Mouse (Mus musculus) liver, adult 2 months (tissue): ENCODE results near the gene Mrgpra1.
"Not testable (repeated sequence)": the region's sequence is repeated elsewhere in the genome, so short reads cannot be mapped to it uniquely, and the experiment has no call there.

Source experiments
- CTCF ChIP-seq: fragments of 200-500 bp; IDR thresholded peaks from 2 replicates; pipeline ENCODE4 v1.5.1; 2011; ENCODE audit warnings: low read depth, low read length, control low read depth
- POLR2A ChIP-seq: fragments of 200-500 bp; IDR thresholded peaks from 2 replicates; pipeline ENCODE4 v1.6.1; 2011; ENCODE audit warnings: low read length, control low read depth; ENCODE audit not compliant: insufficient read depth; ENCODE audit errors: extremely low read depth

GRCm38 (mm10) chr7:47299612-47300011, 54.4 kb downstream of the Mrgpra1 start:
- TF ChIP-seq CTCF, POLR2A: not testable (repeated sequence)
